Mouse (Mus musculus): ENCODE results near the gene Agpat2. TPM values are rescaled to one million over a fixed set of nuclear protein-coding genes. Genes with fewer than 3 reads are reported as not detected.

Agpat2 gene
- polyA plus RNA-seq, 1 experiment from 2014 or later, result 41.1 TPM

GRCm38 (mm10) chr2:26570034-26570433 is 34.2 kb downstream of the Agpat2 start:
- Histone ChIP-seq H3K4me1 (peaks cover 30% of the 10 kb centered on the region), H3K4me3 (no peak overlapping the region), H3K4me2 (peak overlapping the region; percentile 44), H3K27ac (peak overlapping the region; percentile 83; the same call in 1 of the 2 replicates), H3K27me3 (no peaks in the 10 kb centered on the region), H3K36me3 (no peaks in the 10 kb centered on the region), H3K9me3 (no peaks in the 10 kb centered on the region), H3K9ac (no peak overlapping the region)
- no peak for ATAC-seq (ENCODE audit: borderline replicate concordance, extremely low read depth, low FRiP score, low TSS enrichment)
- 7% methylated on average over 3 of the region's 3 CpGs for WGBS

GRCm38 (mm10) chr2:26566221-26566620 is 38.0 kb downstream of the Agpat2 start:
- Histone ChIP-seq H3K9ac (no peak overlapping the region), H3K4me3 (no peak overlapping the region), H3K27ac (no peak overlapping the region), H3K4me1 (peaks cover 12% of the 10 kb centered on the region), H3K9me3 (no peaks in the 10 kb centered on the region), H3K36me3 (no peaks in the 10 kb centered on the region), H3K27me3 (no peaks in the 10 kb centered on the region), H3K4me2 (no peak overlapping the region)
- ATAC-seq (ENCODE audit: borderline replicate concordance, extremely low read depth, low FRiP score, low TSS enrichment), result peak; percentile 37; the same call in 1 of the 2 replicates
- WGBS, result 18% methylated on average over 4 of the region's 4 CpGs

GRCm38 (mm10) chr2:26561351-26562016 is 42.7 kb downstream of the Agpat2 start:
- Histone ChIP-seq H3K27ac (no peak overlapping the region), H3K9me3 (no peaks in the 10 kb centered on the region), H3K9ac (no peak overlapping the region), H3K27me3 (no peaks in the 10 kb centered on the region), H3K4me2 (no peak overlapping the region), H3K36me3 (no peaks in the 10 kb centered on the region), H3K4me1 (peaks cover 36% of the 10 kb centered on the region), H3K4me3 (no peak overlapping the region)
- peak; percentile 68 for ATAC-seq (ENCODE audit: borderline replicate concordance, extremely low read depth, low FRiP score, low TSS enrichment)
- 31% methylated on average over 6 of the region's 6 CpGs for WGBS

GRCm38 (mm10) chr2:26560506-26560905 is 43.7 kb downstream of the Agpat2 start:
- ATAC-seq (ENCODE audit: borderline replicate concordance, extremely low read depth, low FRiP score, low TSS enrichment), result no peak
- no peak overlapping the region for H3K27ac ChIP-seq
- no peaks in the 10 kb centered on the region for H3K9me3 ChIP-seq
- WGBS, result 72% methylated on average over 5 of the region's 5 CpGs
- no peaks in the 10 kb centered on the region for H3K36me3 ChIP-seq
- H3K4me3 ChIP-seq, result no peak overlapping the region
- H3K4me2 ChIP-seq, result no peak overlapping the region
- no peaks in the 10 kb centered on the region for H3K27me3 ChIP-seq
- H3K9ac ChIP-seq, result no peak overlapping the region
- H3K4me1 ChIP-seq, result peaks cover 39% of the 10 kb centered on the region

- peaks cover 49% of the 10 kb centered on the region for H3K4me1 ChIP-seq
- H3K4me2 ChIP-seq, result no peak overlapping the region
- ATAC-seq (ENCODE audit: borderline replicate concordance, extremely low read depth, low FRiP score, low TSS enrichment), result peak; percentile 47; the same call in 1 of the 2 replicates
- peak overlapping the region; percentile 51 for H3K27ac ChIP-seq
- no peaks in the 10 kb centered on the region for H3K9me3 ChIP-seq
- no peak overlapping the region for H3K4me3 ChIP-seq
- H3K27me3 ChIP-seq, result no peaks in the 10 kb centered on the region
- 21% methylated on average over 4 of the region's 4 CpGs for WGBS
- no peaks in the 10 kb centered on the region for H3K36me3 ChIP-seq
- no peak overlapping the region for H3K9ac ChIP-seq
Measured at GRCm38 (mm10) chr2:26556535-26556993, 47.7 kb downstream of the Agpat2 start.

GRCm38 (mm10) chr2:26555076-26555475 is 49.1 kb downstream of the Agpat2 start:
- Histone ChIP-seq H3K36me3 (no peaks in the 10 kb centered on the region), H3K9ac (no peak overlapping the region), H3K27me3 (no peaks in the 10 kb centered on the region), H3K9me3 (no peaks in the 10 kb centered on the region), H3K4me2 (no peak overlapping the region), H3K4me3 (no peak overlapping the region), H3K27ac (no peak overlapping the region), H3K4me1 (peaks cover 49% of the 10 kb centered on the region)
- WGBS, result 58% methylated on average over 4 of the region's 4 CpGs
- ATAC-seq (ENCODE audit: borderline replicate concordance, extremely low read depth, low FRiP score, low TSS enrichment), result no peak

GRCm38 (mm10) chr2:26553904-26554303 is 50.3 kb downstream of the Agpat2 start:
- no peak overlapping the region for H3K4me3 ChIP-seq
- 52% methylated on average over 9 of the region's 9 CpGs for WGBS
- no peaks in the 10 kb centered on the region for H3K9me3 ChIP-seq
- no peak overlapping the region for H3K4me2 ChIP-seq
- H3K27ac ChIP-seq, result 0 out of 2 replicates have a peak overlapping the region, but pooled peaks have one; percentile 25
- H3K4me1 ChIP-seq, result peaks cover 55% of the 10 kb centered on the region
- no peaks in the 10 kb centered on the region for H3K36me3 ChIP-seq
- no peak for ATAC-seq (ENCODE audit: borderline replicate concordance, extremely low read depth, low FRiP score, low TSS enrichment)
- no peak overlapping the region for H3K9ac ChIP-seq
- H3K27me3 ChIP-seq, result no peaks in the 10 kb centered on the region

- peaks cover 47% of the 10 kb centered on the region for H3K4me1 ChIP-seq
- H3K9me3 ChIP-seq, result no peaks in the 10 kb centered on the region
- H3K4me3 ChIP-seq, result no peak overlapping the region
- H3K4me2 ChIP-seq, result no peak overlapping the region
- no peak for ATAC-seq (ENCODE audit: borderline replicate concordance, extremely low read depth, low FRiP score, low TSS enrichment)
- WGBS, result 73% methylated on average over 2 of the region's 2 CpGs
- no peak overlapping the region for H3K9ac ChIP-seq
- H3K36me3 ChIP-seq, result no peaks in the 10 kb centered on the region
- H3K27ac ChIP-seq, result 0 out of 2 replicates have a peak overlapping the region, but pooled peaks have one; percentile 11
- H3K27me3 ChIP-seq, result no peaks in the 10 kb centered on the region
Measured at GRCm38 (mm10) chr2:26552066-26552465, 52.2 kb downstream of the Agpat2 start.

GRCm38 (mm10) chr2:26551446-26551845 is 52.8 kb downstream of the Agpat2 start:
- no peak overlapping the region for H3K4me2 ChIP-seq
- 61% methylated on average over 8 of the region's 8 CpGs for WGBS
- H3K27ac ChIP-seq, result 0 out of 2 replicates have a peak overlapping the region, but pooled peaks have one; percentile 11
- no peak overlapping the region for H3K9ac ChIP-seq
- no peaks in the 10 kb centered on the region for H3K27me3 ChIP-seq
- peaks cover 43% of the 10 kb centered on the region for H3K4me1 ChIP-seq
- no peaks in the 10 kb centered on the region for H3K36me3 ChIP-seq
- no peaks in the 10 kb centered on the region for H3K9me3 ChIP-seq
- no peak for ATAC-seq (ENCODE audit: borderline replicate concordance, extremely low read depth, low FRiP score, low TSS enrichment)
- no peak overlapping the region for H3K4me3 ChIP-seq

- Histone ChIP-seq H3K4me1 (peaks cover 41% of the 10 kb centered on the region), H3K9ac (no peak overlapping the region), H3K9me3 (no peaks in the 10 kb centered on the region), H3K27ac (peak overlapping the region; percentile 16; the same call in 1 of the 2 replicates), H3K27me3 (no peaks in the 10 kb centered on the region), H3K4me3 (no peak overlapping the region), H3K36me3 (no peaks in the 10 kb centered on the region), H3K4me2 (no peak overlapping the region)
- WGBS, result 39% methylated on average over 3 of the region's 3 CpGs
- ATAC-seq (ENCODE audit: borderline replicate concordance, extremely low read depth, low FRiP score, low TSS enrichment), result no peak
Measured at GRCm38 (mm10) chr2:26550777-26551176, 53.4 kb downstream of the Agpat2 start.

GRCm38 (mm10) chr2:26550205-26550604 is 54.0 kb downstream of the Agpat2 start:
- no peaks in the 10 kb centered on the region for H3K9me3 ChIP-seq
- 49% methylated on average over 3 of the region's 3 CpGs for WGBS
- H3K27me3 ChIP-seq, result no peaks in the 10 kb centered on the region
- H3K4me2 ChIP-seq, result no peak overlapping the region
- no peaks in the 10 kb centered on the region for H3K36me3 ChIP-seq
- 0 out of 2 replicates have a peak, but pooled peaks have one; percentile 17 for ATAC-seq (ENCODE audit: borderline replicate concordance, extremely low read depth, low FRiP score, low TSS enrichment)
- H3K4me3 ChIP-seq, result no peak overlapping the region
- no peak overlapping the region for H3K9ac ChIP-seq
- peaks cover 38% of the 10 kb centered on the region for H3K4me1 ChIP-seq
- peak overlapping the region; percentile 16; the same call in 1 of the 2 replicates for H3K27ac ChIP-seq

- Histone ChIP-seq H3K36me3 (no peaks in the 10 kb centered on the region), H3K27ac (peak overlapping the region; percentile 16; the same call in 1 of the 2 replicates), H3K9me3 (no peaks in the 10 kb centered on the region), H3K9ac (no peak overlapping the region), H3K27me3 (no peaks in the 10 kb centered on the region), H3K4me2 (no peak overlapping the region), H3K4me1 (peaks cover 34% of the 10 kb centered on the region), H3K4me3 (no peak overlapping the region)
- 47% methylated on average over 10 of the region's 10 CpGs for WGBS
- ATAC-seq (ENCODE audit: borderline replicate concordance, extremely low read depth, low FRiP score, low TSS enrichment), result no peak
Measured at GRCm38 (mm10) chr2:26549801-26550200, 54.4 kb downstream of the Agpat2 start.

Data from lung, embryonic 15.5 days (tissue).